Mouse (Mus musculus) liver (tissue): ENCODE data around the gene Kdelr3.

Experiments used
- DNase-seq: peaks from one replicate; pipeline ENCODE4 v3.0.0-alpha.2; 2020; ENCODE audit warnings: mixed read lengths

Kdelr3 gene

DNA sequence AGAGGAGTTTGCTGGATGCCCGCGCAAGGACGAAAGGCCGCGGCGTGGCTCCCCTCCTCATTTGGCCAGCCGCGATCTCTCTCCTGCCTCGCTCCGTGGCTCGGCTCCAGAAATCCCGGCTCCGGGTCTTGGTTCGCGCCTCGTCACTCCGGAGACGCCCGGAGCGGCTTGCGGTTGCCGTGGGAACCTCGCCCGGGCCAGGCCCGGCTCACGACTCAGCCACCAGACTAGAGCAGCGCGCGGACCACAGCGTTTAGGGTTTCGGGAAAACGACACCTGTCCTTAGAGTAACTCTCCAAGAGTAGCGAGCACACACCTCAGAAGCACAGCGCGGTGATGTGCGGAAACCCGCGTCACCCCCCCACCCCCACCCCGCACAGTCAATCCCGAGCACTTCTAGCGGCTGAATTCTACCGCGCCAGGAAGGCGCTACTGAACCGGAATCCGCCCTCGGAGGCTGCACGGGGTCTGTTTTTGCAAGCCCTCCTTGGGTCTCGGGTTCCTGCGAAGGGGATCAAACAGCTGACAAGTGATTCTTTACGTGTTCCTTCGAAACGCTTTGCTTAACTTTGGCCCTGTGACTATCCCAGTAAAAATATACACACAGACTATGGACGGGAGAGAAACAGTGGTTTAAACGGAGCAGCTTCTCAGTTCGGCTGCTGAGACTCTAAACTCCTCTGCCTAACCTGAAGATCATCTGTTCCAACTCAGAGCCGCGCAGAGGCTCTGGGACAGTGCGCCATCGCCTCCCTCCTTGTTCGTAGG is 4.5 kb upstream of the Kdelr3 start:
- peak; percentile 46 for DNase-seq

DNA sequence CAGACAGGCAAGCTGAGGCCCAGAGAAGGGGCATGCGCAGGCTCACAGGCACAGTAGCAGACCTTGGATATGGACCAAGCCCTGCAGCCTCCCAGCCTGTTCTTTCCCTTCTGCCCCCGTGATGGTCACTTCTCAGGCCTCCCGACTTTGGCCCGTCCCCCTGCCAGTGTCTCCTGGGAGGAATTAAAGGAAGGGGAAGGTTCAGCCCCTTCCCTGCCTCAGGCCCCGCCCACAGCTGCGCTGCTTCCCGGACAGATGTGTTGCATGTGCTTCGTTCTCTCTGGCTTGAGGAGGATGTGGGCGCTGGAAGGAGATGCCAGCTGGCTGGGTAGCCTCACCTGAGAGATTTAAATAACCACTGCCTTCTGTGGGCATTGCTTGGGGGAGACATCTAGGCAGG is 2.3 kb upstream of the Kdelr3 start:
- no peak for DNase-seq

GRCm38 (mm10) chr15:79517710-79518109 is 1.5 kb downstream of the Kdelr3 start:
- DNase-seq, result no peak

GRCm38 (mm10) chr15:79518571-79518970 is 2.4 kb downstream of the Kdelr3 start:
- no peak for DNase-seq

DNA sequence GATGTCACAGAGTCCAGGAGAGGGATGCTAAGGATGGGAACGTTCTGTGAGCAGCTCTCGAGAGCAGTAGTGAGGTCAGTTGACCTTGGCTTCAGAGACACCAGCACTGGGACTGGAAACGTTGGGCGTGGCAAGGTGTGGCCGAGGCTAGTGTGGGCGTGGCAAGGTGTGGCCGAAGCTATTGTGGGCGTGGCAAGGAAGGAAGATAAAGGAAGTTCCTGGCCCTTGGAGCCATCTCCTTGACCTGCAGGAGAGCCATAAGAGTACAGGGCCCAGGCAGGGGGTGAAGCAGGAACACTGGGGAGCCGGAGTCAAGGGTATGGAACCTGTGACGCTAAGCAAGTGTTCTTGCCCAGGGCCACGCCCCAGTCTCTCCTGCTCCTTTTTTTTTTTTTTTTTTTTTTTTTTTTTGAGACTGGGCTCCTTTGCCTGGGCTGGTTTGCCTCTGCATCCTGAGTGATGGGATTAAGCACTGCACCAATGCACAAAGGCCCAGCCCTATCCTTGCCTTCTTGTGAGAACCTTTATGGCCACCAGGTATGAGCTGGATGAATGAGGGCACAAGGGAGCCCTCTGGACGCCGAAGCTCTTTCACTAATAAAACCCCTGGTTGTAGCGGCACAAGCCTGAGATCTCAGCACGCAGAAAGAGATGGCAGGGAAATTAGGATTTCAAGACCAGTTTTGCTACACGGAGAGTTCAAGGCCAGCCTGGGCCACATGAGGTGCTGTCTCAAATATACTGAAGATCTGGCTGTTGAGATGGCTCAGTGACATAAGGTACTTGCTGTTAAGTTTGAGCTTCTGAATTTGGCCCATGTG is 3.4 kb downstream of the Kdelr3 start:
- peak; percentile 72 for DNase-seq

DNA sequence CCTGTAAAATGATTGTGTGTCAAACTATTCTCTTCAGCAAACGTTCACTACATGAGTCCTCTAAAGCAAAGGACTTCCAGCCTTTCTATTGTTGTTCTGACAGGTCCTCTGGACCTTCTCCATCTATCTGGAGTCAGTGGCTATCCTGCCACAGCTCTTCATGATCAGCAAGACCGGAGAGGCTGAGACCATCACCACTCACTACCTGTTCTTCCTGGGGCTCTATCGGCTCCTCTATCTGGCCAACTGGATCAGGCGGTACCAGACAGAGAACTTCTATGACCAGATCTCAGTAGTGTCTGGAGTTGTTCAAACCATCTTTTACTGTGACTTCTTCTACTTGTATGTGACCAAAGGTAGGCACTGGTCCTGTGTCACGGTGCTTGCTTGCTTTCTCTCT is 9.4 kb downstream of the Kdelr3 start:
- no peak for DNase-seq

DNA sequence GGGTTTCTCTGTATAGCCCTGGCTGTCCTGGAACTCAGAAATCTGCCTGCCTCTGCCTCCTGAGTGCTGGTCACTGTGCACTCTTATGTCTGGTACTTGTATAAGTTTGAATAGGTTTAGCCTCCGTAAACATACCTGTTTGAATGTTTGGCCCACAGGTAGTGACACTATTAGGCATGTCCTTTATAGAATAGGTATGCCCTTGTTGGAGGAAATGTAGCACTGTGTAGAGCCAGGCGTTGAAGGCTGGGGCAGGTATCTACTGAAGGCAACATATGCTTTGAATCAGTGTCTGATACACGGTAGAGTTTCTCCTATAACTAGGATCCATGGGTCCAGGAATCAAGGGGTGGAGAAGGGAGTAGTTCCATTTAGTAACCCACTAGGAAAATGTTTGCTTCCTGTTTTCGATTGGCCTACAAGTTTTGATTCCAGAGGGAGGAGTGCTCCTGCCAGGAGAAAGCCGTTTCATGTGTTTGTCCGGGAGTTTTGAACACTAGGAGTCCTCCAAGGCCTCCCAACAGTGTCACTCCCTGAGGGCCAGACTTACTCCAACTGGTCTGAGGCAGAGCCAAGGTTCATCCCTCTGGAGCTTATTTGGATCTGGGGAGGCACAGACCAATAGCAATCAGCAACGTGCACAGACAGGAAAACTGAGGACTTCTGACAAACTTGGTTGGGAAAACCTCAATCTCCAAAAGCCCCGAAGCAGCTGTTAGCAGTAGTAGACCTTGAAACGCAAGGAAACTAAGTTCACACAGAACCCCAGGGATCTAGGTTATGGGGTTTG is 10.0 kb downstream of the Kdelr3 start:
- no peak for DNase-seq

DNA sequence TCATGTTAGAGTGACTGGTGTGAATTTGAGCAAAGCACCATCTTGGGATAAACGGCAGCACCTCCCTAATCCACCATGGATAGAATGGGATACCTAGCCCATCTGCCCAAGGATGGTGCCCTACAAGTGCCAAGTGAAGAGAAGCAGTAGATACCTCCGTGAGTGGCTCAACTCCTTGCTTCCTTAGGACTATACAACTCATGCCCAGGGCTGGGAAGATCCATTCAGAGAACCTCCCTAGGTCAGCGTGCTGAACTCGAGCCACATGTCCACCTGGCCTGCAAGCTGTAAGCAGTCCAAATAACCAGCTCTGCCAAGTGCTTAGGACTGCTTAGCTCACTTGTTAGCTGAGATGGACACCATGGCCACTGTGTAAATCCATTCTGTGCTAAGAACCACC is 11.0 kb downstream of the Kdelr3 start:
- DNase-seq, result no peak

GRCm38 (mm10) chr15:79527991-79528639 is 11.9 kb downstream of the Kdelr3 start:
- DNase-seq, result no peak

GRCm38 (mm10) chr15:79529935-79530334 is 13.7 kb downstream of the Kdelr3 start:
- no peak for DNase-seq

DNA sequence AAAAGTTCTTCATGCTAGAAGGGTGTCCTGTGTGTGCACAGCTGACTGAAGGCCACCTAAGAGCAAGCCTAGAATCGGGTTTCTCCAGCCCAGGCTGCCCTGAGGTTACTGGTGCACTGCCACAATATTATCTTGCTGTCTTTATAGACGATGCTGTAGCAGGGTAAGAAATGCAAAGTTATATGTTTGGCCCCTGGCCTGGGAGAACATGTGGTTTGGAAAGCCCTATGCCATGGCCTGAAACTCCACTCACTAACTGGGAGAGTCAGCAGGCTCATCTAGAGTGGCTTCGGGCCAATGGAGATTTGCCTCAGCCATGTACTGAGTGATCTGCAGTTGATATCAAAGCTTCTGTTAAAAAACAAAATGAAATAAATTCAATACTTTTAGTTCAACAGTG is 17.6 kb downstream of the Kdelr3 start:
- no peak for DNase-seq

GRCm38 (mm10) chr15:79543968-79544367 is 27.8 kb downstream of the Kdelr3 start:
- DNase-seq, result no peak

DNA sequence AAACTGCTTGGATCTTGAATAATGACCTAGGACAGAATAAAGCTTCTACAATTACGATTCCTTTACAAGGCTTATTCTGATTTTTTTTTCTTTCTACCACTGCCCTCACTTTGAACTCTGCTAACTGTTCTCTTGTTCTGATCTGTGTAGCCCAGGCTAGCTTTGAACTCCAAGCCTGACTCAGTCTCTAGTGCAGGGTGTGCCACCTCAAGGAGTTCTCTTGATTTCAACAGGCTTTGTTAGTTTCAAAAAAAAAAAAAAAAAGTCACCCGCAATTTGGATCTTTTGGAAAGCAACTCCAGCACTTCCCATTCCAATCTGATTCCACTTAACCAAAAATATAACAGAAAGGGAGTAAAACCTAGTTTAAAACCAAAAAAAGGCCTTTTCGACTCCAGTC is 29.3 kb downstream of the Kdelr3 start:
- DNase-seq, result peak; percentile 31

DNA sequence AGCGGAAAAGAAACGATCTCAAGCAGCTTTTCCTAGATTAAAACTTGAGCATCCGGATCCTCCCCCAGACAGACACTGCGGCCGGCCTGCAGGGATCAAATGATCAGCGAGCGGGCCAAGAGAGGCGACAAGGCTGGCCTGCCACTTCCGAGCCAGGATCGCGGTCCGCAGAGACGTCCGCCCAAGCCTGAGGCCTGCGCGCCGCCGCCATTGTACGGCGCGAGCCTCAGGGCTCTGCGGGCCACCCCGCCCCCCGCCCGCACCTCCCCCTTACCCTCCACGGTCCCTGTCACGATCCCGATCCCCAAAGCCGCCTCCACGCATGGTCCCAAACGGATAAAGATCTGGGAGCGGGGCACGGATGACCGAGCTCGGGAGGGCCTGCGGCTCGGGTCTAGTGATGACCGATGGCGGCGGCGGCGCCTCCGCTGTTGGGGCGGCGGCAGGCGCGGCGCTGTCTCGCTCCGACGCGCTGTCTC is 29.7 kb downstream of the Kdelr3 start:
- peak; percentile 79 for DNase-seq

DNA sequence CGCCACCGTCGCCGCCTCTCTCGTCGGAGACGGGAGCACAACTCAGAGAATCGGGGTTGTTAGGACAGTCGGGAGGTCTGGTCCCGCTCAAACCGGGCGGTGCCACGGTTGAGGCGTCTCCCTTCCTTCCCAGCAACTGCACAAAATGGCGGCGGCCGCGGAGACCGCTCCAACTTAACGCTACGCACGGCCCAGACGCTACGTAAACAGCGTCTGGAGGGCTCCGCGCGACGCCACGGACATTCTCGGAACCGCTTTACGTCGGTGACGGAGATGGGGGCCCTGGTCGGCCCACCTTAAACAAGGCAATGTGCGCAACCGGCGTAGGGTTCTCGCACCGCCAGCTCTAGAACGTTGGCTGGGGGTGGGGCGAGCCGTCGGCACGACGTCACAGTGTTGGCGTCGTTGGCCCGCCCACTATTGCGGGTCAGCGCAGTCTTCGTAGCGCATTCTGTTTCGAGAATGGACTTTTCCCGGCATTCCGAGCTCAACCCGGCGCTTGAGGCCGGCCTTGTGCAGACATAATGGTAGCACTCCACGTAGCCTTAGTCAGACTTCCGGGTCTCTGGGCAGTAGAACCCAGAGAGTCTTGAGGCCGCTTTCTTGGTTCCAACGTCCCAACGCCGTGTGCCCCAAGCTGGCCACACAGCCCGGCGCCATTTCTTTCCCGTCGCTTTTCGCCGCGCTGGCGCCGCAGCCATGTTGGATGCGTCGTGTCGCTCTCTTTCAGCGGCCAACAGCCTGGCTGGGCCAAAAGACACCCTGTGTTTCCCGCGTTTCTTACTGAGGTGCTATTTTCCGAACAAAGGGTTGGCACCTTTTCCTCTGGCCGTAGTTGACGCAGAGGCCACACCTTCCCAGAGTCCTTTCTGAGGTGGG is 30.4 kb downstream of the Kdelr3 start, which contains the start of gene Ddx17:
Gene Ddx17 (minus strand): TSS at position 332 of the 879 bp plus-strand sequence.
- peak; percentile 98 for DNase-seq

DNA sequence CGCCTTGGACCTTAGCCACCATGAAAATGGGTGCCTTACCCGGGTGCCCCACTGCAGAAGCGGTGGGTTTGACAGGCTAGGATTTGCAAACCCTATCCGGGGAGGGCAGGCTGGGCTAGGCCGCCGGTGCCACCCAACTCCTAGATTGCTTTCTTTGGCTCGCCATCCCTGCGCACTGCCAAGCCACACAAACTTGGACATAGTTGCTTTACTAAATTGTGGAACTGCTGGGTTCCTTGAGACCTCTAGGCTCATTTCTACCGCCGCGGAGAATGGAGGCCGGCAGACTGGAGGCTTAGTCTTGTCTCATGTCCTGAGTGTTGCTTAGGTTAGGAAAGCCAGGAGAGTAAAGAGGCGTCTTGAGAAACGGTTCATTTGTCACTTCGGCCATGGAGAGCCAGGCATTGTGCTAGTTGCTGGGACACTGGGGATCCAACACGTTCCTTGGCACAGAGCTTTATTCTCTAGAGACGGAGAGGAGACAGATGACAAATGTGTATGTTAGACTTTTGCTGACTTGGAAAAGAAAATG is 31.1 kb downstream of the Kdelr3 start:
- no peak for DNase-seq

- no peak for DNase-seq
Observed at GRCm38 (mm10) chr15:79548226-79548625, 32.0 kb downstream of the Kdelr3 start.

DNA sequence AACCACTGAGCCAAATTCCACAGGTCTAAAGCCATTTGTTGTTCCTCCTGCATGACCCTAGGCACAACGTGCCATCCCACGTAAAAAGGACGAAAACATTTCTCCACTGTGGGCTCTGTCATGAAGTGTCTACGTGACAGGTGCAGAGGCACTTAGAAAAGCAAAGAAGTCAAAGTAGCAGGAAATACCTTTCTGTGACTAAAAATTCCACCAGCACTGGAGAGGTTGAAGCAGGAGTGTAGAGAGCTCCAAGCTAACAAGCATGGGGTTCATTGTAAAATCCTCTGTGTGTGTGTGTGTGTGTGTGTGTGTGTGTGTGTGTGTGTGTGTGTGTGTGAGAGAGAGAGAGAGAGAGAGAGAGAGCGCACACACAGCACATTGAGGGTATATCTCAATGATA is 36.4 kb downstream of the Kdelr3 start:
- DNase-seq, result no peak

GRCm38 (mm10) chr15:79559649-79560048 is 43.4 kb downstream of the Kdelr3 start:
- DNase-seq, result no peak

GRCm38 (mm10) chr15:79562417-79562816 is 46.2 kb downstream of the Kdelr3 start:
- DNase-seq, result no peak

DNA sequence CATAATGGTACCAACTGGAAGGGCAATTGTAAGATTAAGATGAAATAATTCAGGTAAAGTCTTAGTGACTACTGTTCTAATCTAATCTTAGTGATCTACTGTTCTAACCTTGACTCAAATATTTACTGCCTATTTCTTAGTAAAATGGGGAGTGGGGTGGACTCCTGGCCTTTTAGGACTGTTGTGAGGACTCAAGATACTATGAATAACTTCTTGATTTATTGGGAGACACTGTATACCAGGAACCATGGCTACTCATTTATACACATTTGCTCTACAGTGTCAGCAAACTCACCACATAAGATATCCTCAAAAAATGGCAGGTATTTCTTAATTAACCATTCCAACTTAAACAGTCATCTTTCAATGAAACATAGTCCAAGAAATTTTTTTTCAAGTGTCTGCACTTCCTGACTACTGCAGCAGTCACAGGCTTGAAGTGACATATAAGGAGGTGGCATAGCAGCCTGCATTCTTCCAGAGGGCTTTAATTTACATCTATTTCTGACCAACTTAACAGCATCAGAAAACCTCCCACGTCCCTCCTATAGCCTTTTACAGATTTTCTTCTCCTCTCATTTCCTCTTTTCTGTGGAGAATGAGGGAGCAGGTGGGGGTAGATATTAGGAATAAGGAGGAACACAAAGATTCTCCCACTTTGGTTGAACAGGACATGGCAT is 59.5 kb downstream of the Kdelr3 start:
- DNase-seq, result no peak
